Mouse (Mus musculus) CH12.LX (cell line): ENCODE measurements around the gene Akr1b8.

ENCODE experiments used
- E2F4 ChIP-seq: IDR thresholded peaks from 2 replicates; pipeline ENCODE4 v1.6.1; 2011; ENCODE audit warnings: low read depth, low read length, improper control_type of control experiment; ENCODE audit not compliant: insufficient replicate concordance
- GABPA ChIP-seq: IDR thresholded peaks from 2 replicates; pipeline ENCODE4 v1.6.1; 2012; ENCODE audit warnings: low read depth, low read length, improper control_type of control experiment, inconsistent platforms; ENCODE audit not compliant: insufficient replicate concordance
- KAT2A ChIP-seq: IDR thresholded peaks from 2 replicates; pipeline ENCODE4 v1.6.1; 2012; ENCODE audit warnings: low read length, improper control_type of control experiment, inconsistent platforms; ENCODE audit not compliant: insufficient replicate concordance
- MAZ ChIP-seq: IDR thresholded peaks from 2 replicates; pipeline ENCODE4 v1.6.1; 2012; ENCODE audit warnings: low read depth, mild to moderate bottlenecking, inconsistent platforms, low read length, improper control_type of control experiment, moderate library complexity
- PAX5 ChIP-seq: IDR thresholded peaks from 2 replicates; pipeline ENCODE4 v1.6.1; 2012; ENCODE audit warnings: low read length, inconsistent platforms, mixed read lengths
- POLR2A ChIP-seq: IDR thresholded peaks from 2 replicates; pipeline ENCODE4 v1.6.1; 2011; ENCODE audit warnings: low read depth, mild to moderate bottlenecking, improper control_type of control experiment, low read length
- POLR2AphosphoS2 ChIP-seq: IDR thresholded peaks from 2 replicates; pipeline ENCODE4 v1.6.1; 2011; ENCODE audit warnings: low read depth, low read length, improper control_type of control experiment
- SIN3A ChIP-seq: IDR thresholded peaks from 2 replicates; pipeline ENCODE4 v1.6.1; 2012; ENCODE audit warnings: low read length, improper control_type of control experiment, inconsistent platforms
- TCF12 ChIP-seq: IDR thresholded peaks from 2 replicates; pipeline ENCODE4 v1.6.1; 2014; ENCODE audit warnings: low read depth, mild to moderate bottlenecking, inconsistent platforms, low read length, improper control_type of control experiment
- USF2 ChIP-seq: conservative IDR thresholded peaks from 2 replicates; pipeline ENCODE4 v1.6.1; 2011; ENCODE audit warnings: low read depth, low read length, improper control_type of control experiment

GRCm38 (mm10) chr6:34352401-34352800 lies 1.5 kb upstream of the Akr1b8 start:
- TF ChIP-seq E2F4 (no peak), KAT2A (no peak), TCF12 (no peak), POLR2A (no peak), GABPA (no peak), SIN3A (no peak), POLR2AphosphoS2 (no peak), USF2 (no peak), PAX5 (no peak), MAZ (no peak)
